Comparison of ENCODE assay signal across 26 mouse cellular contexts in genomic region chr6:76277841-76278240, GRCm38 (mm10).
"Had no signal": no experiment of that assay in that cellular context is flagged by ENCODE, and none has a peak within 500 bp of the region (broad histone marks: within the 10 kb centered on the region; RNA-seq: fewer than 3 reads in every experiment).

No protein-coding gene starts in this region.

- H3K27me3 ChIP-seq: embryonic facial prominence, embryonic 12.5 days; embryonic facial prominence, embryonic 13.5 days; embryonic facial prominence, embryonic 15.5 days; forebrain, embryonic 12.5 days; forebrain, embryonic 13.5 days; forebrain, embryonic 15.5 days had no signal

- H3K4me1 ChIP-seq: embryonic facial prominence, embryonic 10.5 days; embryonic facial prominence, embryonic 12.5 days; embryonic facial prominence, embryonic 13.5 days; embryonic facial prominence, embryonic 15.5 days; forebrain, embryonic 10.5 days; forebrain, embryonic 12.5 days; forebrain, embryonic 13.5 days; forebrain, embryonic 15.5 days had no signal

- H3K27ac ChIP-seq: embryonic facial prominence, embryonic 10.5 days; embryonic facial prominence, embryonic 12.5 days; embryonic facial prominence, embryonic 13.5 days; embryonic facial prominence, embryonic 15.5 days; forebrain, embryonic 10.5 days; forebrain, embryonic 12.5 days; forebrain, embryonic 13.5 days; forebrain, embryonic 15.5 days; gastrocnemius, adult 2 months; heart, adult 2 months had no signal

- H3K4me3 ChIP-seq: embryonic facial prominence, embryonic 10.5 days; embryonic facial prominence, embryonic 12.5 days; embryonic facial prominence, embryonic 13.5 days; embryonic facial prominence, embryonic 15.5 days; erythroblast, embryonic 14.5 days; forebrain, embryonic 10.5 days; forebrain, embryonic 12.5 days; forebrain, embryonic 13.5 days; forebrain, embryonic 15.5 days; gastrocnemius, adult 2 months; heart, adult 2 months had no signal

- H3K9ac ChIP-seq: embryonic facial prominence, embryonic 12.5 days; embryonic facial prominence, embryonic 13.5 days; embryonic facial prominence, embryonic 15.5 days; forebrain, embryonic 12.5 days; forebrain, embryonic 13.5 days; forebrain, embryonic 15.5 days; forebrain, postnatal 0 days had no signal

- H3K36me3 ChIP-seq: embryonic facial prominence, embryonic 10.5 days; embryonic facial prominence, embryonic 12.5 days; embryonic facial prominence, embryonic 13.5 days; embryonic facial prominence, embryonic 15.5 days; forebrain, embryonic 10.5 days; forebrain, embryonic 12.5 days; forebrain, embryonic 15.5 days had no signal

- DNase-seq: cerebellum, adult 8-10 months; cerebellum, adult 9-10 months; cerebellum, adult 9-11 months; cerebellum, postnatal 10 days; cerebellum, postnatal 14 days; cerebellum, postnatal 25 days; cerebellum, postnatal 36 days; embryo, embryonic 11 days; forebrain, postnatal 0 days; gastrocnemius, adult 2 months; gastrocnemius, postnatal 10 days; gastrocnemius, postnatal 14 days; gastrocnemius, postnatal 25 days; gastrocnemius, postnatal 36 days; heart, adult 11 months; heart, adult 18-20 months; heart, adult 2 months had no signal
